Mouse (Mus musculus): Measurements from ENCODE around the gene Tmem88. TPM values are rescaled to one million over a fixed set of nuclear protein-coding genes. Genes with fewer than 3 reads are reported as not detected.

Tmem88 gene
- polyA plus RNA-seq, 1 experiment: 9.3 TPM

GRCm38 (mm10) chr11:69422842-69423241, 24.8 kb upstream of the Tmem88 start:
- Histone ChIP-seq H3K4me3 (ENCODE audit: control insufficient read depth, insufficient read depth, low read length) (no peak overlapping the region), H3K27ac (ENCODE audit: control insufficient read depth, insufficient read depth, low read length) (no peak overlapping the region), H3K36me3 (ENCODE audit: control insufficient read depth, insufficient read depth, low read length) (no peaks in the 10 kb centered on the region), H3K4me1 (replicated peaks; ENCODE audit: control insufficient read depth, insufficient read depth, low read length) (peaks cover 23% of the 10 kb centered on the region), H3K27me3 (ENCODE audit: control insufficient read depth, insufficient read depth, low read length) (no peaks in the 10 kb centered on the region)
- WGBS: 96% methylated on average over 10 of the region's 10 CpGs
- DNase-seq: no peak
- TF ChIP-seq CTCF (IDR thresholded peaks at IDR 0.05; ENCODE audit: borderline replicate concordance, control insufficient read depth, extremely low read depth, insufficient read depth, low read length, poor library complexity) (no peak), POLR2A (IDR thresholded peaks at IDR 0.05; ENCODE audit: control insufficient read depth, extremely low read depth, insufficient read depth, low read length, poor library complexity) (no peak)

DNA sequence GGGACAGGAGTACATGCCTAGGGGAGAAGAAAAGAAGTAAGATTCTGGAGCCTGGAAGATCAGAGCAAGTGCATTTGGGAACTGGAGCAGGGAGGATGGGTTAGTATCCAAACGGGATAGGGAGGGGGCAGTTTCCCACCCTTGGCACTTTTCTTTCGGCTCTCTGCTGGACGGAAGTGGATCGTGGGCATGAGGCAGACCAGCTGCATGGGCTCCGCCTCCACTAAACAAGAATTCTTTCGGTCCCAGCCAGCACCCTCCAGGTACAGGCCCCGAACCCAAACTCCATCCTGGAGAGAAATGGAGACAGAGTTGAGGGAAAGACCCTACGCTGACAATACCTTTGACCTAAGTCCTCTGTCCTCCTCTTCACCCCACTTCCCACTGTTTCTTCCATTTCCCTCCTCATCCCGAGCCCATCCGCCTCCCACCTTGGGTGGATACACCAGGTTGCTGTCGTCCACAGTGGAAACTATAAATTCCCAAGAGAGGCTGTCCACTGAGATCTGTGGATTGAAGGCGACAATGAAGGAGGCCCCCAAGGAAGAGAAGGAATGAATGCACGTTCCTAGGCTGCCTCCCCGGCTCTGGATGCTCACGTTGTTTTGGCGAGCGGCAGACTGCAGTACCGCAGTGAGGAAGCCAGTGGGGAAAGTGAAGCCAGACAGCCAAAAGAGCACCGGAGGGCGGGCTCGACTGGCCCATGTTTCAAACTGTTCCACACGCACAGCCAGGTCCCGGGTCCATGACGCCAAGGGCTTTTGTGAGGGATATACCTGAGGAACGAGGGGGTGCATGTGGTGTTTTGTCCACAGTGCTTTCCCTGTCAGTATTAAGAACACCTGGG, 23.3 kb upstream of the Tmem88 start:
- H3K27me3 ChIP-seq (ENCODE audit: control insufficient read depth, insufficient read depth, low read length): no peaks in the 10 kb centered on the region
- peaks cover 34% of the 10 kb centered on the region for H3K4me1 ChIP-seq (replicated peaks; ENCODE audit: control insufficient read depth, insufficient read depth, low read length)
- TF ChIP-seq POLR2A (IDR thresholded peaks at IDR 0.05; ENCODE audit: control insufficient read depth, extremely low read depth, insufficient read depth, low read length, poor library complexity) (no peak), CTCF (IDR thresholded peaks at IDR 0.05; ENCODE audit: borderline replicate concordance, control insufficient read depth, extremely low read depth, insufficient read depth, low read length, poor library complexity) (no peak)
- 55% methylated on average over 25 of the region's 25 CpGs for WGBS
- DNase-seq: no peak
- no peak overlapping the region for H3K27ac ChIP-seq (ENCODE audit: control insufficient read depth, insufficient read depth, low read length)
- no peak overlapping the region for H3K4me3 ChIP-seq (ENCODE audit: control insufficient read depth, insufficient read depth, low read length)
- no peaks in the 10 kb centered on the region for H3K36me3 ChIP-seq (ENCODE audit: control insufficient read depth, insufficient read depth, low read length)

GRCm38 (mm10) chr11:69420554-69421000, 22.5 kb upstream of the Tmem88 start:
- Histone ChIP-seq H3K27ac (ENCODE audit: control insufficient read depth, insufficient read depth, low read length) (no peak overlapping the region), H3K4me1 (replicated peaks; ENCODE audit: control insufficient read depth, insufficient read depth, low read length) (peaks cover 34% of the 10 kb centered on the region), H3K27me3 (ENCODE audit: control insufficient read depth, insufficient read depth, low read length) (no peaks in the 10 kb centered on the region), H3K36me3 (ENCODE audit: control insufficient read depth, insufficient read depth, low read length) (no peaks in the 10 kb centered on the region), H3K4me3 (ENCODE audit: control insufficient read depth, insufficient read depth, low read length) (0 out of 2 replicates have a peak overlapping the region, but pooled peaks have one; percentile 12)
- no peak for DNase-seq
- WGBS: 36% methylated on average over 10 of the region's 10 CpGs
- TF ChIP-seq POLR2A (IDR thresholded peaks at IDR 0.05; ENCODE audit: control insufficient read depth, extremely low read depth, insufficient read depth, low read length, poor library complexity) (no peak), CTCF (IDR thresholded peaks at IDR 0.05; ENCODE audit: borderline replicate concordance, control insufficient read depth, extremely low read depth, insufficient read depth, low read length, poor library complexity) (no peak)

GRCm38 (mm10) chr11:69419813-69420553, 21.9 kb upstream of the Tmem88 start:
- no peaks in the 10 kb centered on the region for H3K36me3 ChIP-seq (ENCODE audit: control insufficient read depth, insufficient read depth, low read length)
- no peaks in the 10 kb centered on the region for H3K27me3 ChIP-seq (ENCODE audit: control insufficient read depth, insufficient read depth, low read length)
- 2% methylated on average over 29 of the region's 31 CpGs for WGBS
- no peak for TF ChIP-seq POLR2A (IDR thresholded peaks at IDR 0.05; ENCODE audit: control insufficient read depth, extremely low read depth, insufficient read depth, low read length, poor library complexity)
- no peak for TF ChIP-seq CTCF (IDR thresholded peaks at IDR 0.05; ENCODE audit: borderline replicate concordance, control insufficient read depth, extremely low read depth, insufficient read depth, low read length, poor library complexity)
- peak overlapping the region; percentile 38 for H3K4me3 ChIP-seq (ENCODE audit: control insufficient read depth, insufficient read depth, low read length)
- DNase-seq: no peak
- H3K4me1 ChIP-seq (replicated peaks; ENCODE audit: control insufficient read depth, insufficient read depth, low read length): peaks cover 37% of the 10 kb centered on the region
- H3K27ac ChIP-seq (ENCODE audit: control insufficient read depth, insufficient read depth, low read length): peak overlapping the region; percentile 53

GRCm38 (mm10) chr11:69419443-69419812, 21.4 kb upstream of the Tmem88 start:
- Histone ChIP-seq H3K4me1 (replicated peaks; ENCODE audit: control insufficient read depth, insufficient read depth, low read length) (peaks cover 42% of the 10 kb centered on the region), H3K4me3 (ENCODE audit: control insufficient read depth, insufficient read depth, low read length) (peak overlapping the region; percentile 38), H3K27ac (ENCODE audit: control insufficient read depth, insufficient read depth, low read length) (peak overlapping the region; percentile 82), H3K27me3 (ENCODE audit: control insufficient read depth, insufficient read depth, low read length) (no peaks in the 10 kb centered on the region), H3K36me3 (ENCODE audit: control insufficient read depth, insufficient read depth, low read length) (no peaks in the 10 kb centered on the region)
- WGBS: 0% methylated on average over 19 of the region's 19 CpGs
- TF ChIP-seq POLR2A (IDR thresholded peaks at IDR 0.05; ENCODE audit: control insufficient read depth, extremely low read depth, insufficient read depth, low read length, poor library complexity): no peak
- peak; percentile 74; the same call in 1 of the 2 replicates for TF ChIP-seq CTCF (IDR thresholded peaks at IDR 0.05; ENCODE audit: borderline replicate concordance, control insufficient read depth, extremely low read depth, insufficient read depth, low read length, poor library complexity)
- DNase-seq: no peak

Data from thymus, adult 2 months (tissue).